Mouse (Mus musculus) midbrain, embryonic 11.5 days (tissue): ENCODE measurements around the gene Socs5. TPM values are rescaled to one million over a fixed set of nuclear protein-coding genes. Genes with fewer than 3 reads are reported as not detected.

Experiments
- ATAC-seq: fragments of 200-750 bp; cut with Nextera tagmentation; 2 replicates; pipeline ENCODE4 v1.8.0; 2017; ENCODE audit warnings: moderate TSS enrichment, moderate library complexity; ENCODE audit not compliant: low FRiP score
- DNase-seq: peaks from one replicate; pipeline ENCODE4 v3.0.0; 2015; ENCODE audit warnings: low spot score; ENCODE audit errors: missing footprints
- H3K27ac ChIP-seq: fragments of 300-500 bp; sonication (generic); 2 replicates; pipeline ENCODE4 v1.5.1; 2014; ENCODE audit warnings: low read depth, low read length
- H3K27me3 ChIP-seq: fragments of 300-500 bp; sonication (generic); 2 replicates; pipeline ENCODE4 v1.6.1; 2014; ENCODE audit warnings: mild to moderate bottlenecking, low read length, moderate library complexity, mixed read lengths; ENCODE audit not compliant: control insufficient read depth, insufficient read depth
- H3K36me3 ChIP-seq: fragments of 300-500 bp; sonication (generic); 2 replicates; pipeline ENCODE4 v1.6.1; 2014; ENCODE audit warnings: mild to moderate bottlenecking, low read length, moderate library complexity, mixed read lengths; ENCODE audit not compliant: control insufficient read depth, insufficient read depth
- H3K4me1 ChIP-seq: fragments of 300-500 bp; sonication (generic); 2 replicates; pipeline ENCODE4 v1.6.1; 2014; ENCODE audit warnings: low read length; ENCODE audit not compliant: control insufficient read depth, insufficient read depth
- H3K4me2 ChIP-seq: fragments of 300-500 bp; sonication (generic); 2 replicates; pipeline ENCODE4 v1.6.1; 2014; ENCODE audit warnings: mild to moderate bottlenecking, moderate library complexity
- H3K4me3 ChIP-seq: fragments of 300-500 bp; sonication (generic); 2 replicates; pipeline ENCODE4 v1.5.1; 2014; ENCODE audit warnings: low read depth, low read length
- H3K9ac ChIP-seq: fragments of 300-500 bp; sonication (generic); 2 replicates; pipeline ENCODE4 v1.6.1; 2014; ENCODE audit warnings: low read length
- H3K9me3 ChIP-seq: fragments of 300-500 bp; sonication (generic); 2 replicates; pipeline ENCODE4 v1.6.1; 2016; ENCODE audit warnings: low read length; ENCODE audit not compliant: control insufficient read depth
- WGBS: fragments of 180-500 bp; shearing (Covaris S2); extraction: QIAGEN DNeasy Blood & Tissue Kit; methylation state at CpG from one replicate; pipeline ENCODE4 v1.1.7; 2014; 5-methylcytosine and 5-hydroxymethylcytosine counted together
- polyA plus RNA-seq: library from polyadenylated mRNA; unstranded; fragments of >200 nt; fragmentation: Nextera tagmentation; extraction: Ambion mirVana; gene quantifications from 2 replicates; pipeline ENCODE4 v1.2.1, GENCODE M21; 2014

Gene Socs5
- polyA plus RNA-seq, 1 experiment from 2014 or later = 13.0 TPM

DNA sequence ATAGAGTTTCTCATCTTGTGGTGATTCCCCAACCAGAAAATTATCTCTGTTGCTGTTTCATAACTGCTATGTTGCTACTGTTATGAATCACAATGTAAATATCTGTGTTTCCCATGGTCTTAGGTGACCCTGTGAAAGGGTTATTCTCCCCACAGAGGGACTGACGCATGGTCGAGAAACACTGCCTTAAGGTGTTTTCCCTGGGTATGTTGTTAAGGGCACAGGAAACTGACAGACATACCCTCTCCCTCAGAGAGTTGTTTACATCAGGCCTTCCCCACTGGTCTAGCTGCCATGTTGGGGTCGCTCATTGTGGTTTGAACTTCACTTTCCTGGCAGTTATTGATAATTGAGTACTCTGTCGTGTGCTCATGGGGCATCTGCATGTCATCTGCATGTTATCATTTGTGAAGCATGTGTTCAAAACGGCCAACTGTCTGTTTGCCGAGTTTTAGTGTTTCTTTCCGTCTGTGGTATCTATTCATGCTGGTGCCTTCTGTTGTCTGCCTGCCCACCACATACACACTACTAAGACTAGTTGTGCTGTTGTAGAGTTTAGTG lies 11.6 kb downstream of the Socs5 start:
- no peak overlapping the region for H3K4me2 ChIP-seq
- no peaks in the 10 kb centered on the region for H3K36me3 ChIP-seq
- no peaks in the 10 kb centered on the region for H3K27me3 ChIP-seq
- no peaks in the 10 kb centered on the region for H3K4me1 ChIP-seq
- H3K9ac ChIP-seq = no peak overlapping the region
- no peak overlapping the region for H3K4me3 ChIP-seq
- ATAC-seq (no peak), DNase-seq (no peak)
- 88% methylated on average over 7 of the region's 7 CpGs for WGBS
- no peaks in the 10 kb centered on the region for H3K9me3 ChIP-seq
- no peak overlapping the region for H3K27ac ChIP-seq

DNA sequence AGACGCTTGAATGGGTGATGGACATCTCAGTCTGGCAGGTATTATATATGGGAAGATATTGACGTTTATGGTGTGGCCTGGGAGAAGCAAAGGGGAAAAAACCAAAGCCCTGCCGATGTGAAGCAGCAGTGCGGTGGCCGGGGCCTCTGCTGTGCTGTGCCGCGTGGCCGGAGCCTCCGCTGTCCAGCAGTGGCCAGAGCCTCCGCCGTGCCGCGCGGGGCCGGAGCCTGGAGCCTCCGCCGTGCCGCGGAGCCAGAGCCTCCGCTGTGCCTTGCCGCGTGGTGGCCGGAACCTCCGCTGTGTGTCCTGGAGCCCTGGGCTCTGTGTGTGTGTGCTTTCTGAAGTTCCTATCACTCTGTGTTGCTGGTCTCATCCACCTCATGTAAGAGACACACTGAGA lies 17.9 kb downstream of the Socs5 start:
- Histone ChIP-seq H3K36me3 (no peaks in the 10 kb centered on the region), H3K4me3 (peak overlapping the region; percentile 3; the same call in 1 of the 2 replicates), H3K4me2 (peak overlapping the region; percentile 32), H3K9me3 (no peaks in the 10 kb centered on the region), H3K9ac (no peak overlapping the region), H3K27ac (no peak overlapping the region), H3K4me1 (no peaks in the 10 kb centered on the region), H3K27me3 (no peaks in the 10 kb centered on the region)
- DNase-seq (peak; percentile 89), ATAC-seq (peak; percentile 38; the same call in 1 of the 2 replicates)
- WGBS = 50% methylated on average over 24 of the region's 24 CpGs

DNA sequence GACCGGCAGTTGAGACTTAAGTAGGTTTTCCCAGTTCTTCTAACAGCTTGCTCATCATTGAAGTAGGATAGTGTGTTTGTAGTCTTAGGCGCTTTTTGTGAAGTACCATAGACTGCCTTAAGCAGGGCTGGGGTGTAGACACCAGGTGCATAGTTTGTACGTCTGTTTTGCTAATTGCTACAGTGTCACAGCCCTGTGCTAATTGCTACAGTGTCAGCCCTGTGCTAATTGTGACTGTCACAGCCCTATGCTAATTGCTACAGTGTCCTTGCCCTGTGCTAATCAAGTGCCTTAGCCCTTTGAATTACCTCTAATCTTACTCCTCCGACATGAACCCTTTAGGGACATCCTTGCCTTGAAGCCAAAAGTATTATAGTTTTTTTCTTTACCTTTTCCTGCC lies 24.8 kb downstream of the Socs5 start:
- H3K27me3 ChIP-seq = no peaks in the 10 kb centered on the region
- H3K9me3 ChIP-seq = no peaks in the 10 kb centered on the region
- H3K4me3 ChIP-seq = no peak overlapping the region
- DNase-seq (no peak), ATAC-seq (0 out of 2 replicates have a peak, but pooled peaks have one; percentile 7)
- H3K27ac ChIP-seq = no peak overlapping the region
- H3K9ac ChIP-seq = no peak overlapping the region
- peaks cover 6% of the 10 kb centered on the region for H3K36me3 ChIP-seq
- WGBS = 87% methylated on average over 4 of the region's 4 CpGs
- H3K4me1 ChIP-seq = no peaks in the 10 kb centered on the region
- H3K4me2 ChIP-seq = no peak overlapping the region

DNA sequence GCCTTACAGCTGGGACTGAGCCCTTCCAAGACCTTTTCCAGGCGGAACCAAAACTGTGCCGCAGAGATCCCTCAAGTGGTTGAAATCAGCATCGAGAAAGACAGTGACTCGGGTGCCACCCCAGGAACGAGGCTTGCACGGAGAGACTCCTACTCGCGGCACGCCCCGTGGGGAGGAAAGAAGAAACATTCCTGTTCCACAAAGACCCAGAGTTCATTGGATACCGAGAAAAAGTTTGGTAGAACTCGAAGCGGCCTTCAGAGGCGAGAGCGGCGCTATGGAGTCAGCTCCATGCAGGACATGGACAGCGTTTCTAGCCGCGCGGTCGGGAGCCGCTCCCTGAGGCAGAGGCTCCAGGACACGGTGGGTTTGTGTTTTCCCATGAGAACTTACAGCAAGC lies 26.3 kb downstream of the Socs5 start:
- ATAC-seq = no peak
- no peak for DNase-seq
- Histone ChIP-seq H3K27me3 (no peaks in the 10 kb centered on the region), H3K9me3 (no peaks in the 10 kb centered on the region), H3K4me2 (no peak overlapping the region), H3K36me3 (peaks cover 6% of the 10 kb centered on the region), H3K4me3 (no peak overlapping the region), H3K27ac (no peak overlapping the region), H3K9ac (no peak overlapping the region), H3K4me1 (no peaks in the 10 kb centered on the region)
- WGBS = 68% methylated on average over 23 of the region's 23 CpGs

DNA sequence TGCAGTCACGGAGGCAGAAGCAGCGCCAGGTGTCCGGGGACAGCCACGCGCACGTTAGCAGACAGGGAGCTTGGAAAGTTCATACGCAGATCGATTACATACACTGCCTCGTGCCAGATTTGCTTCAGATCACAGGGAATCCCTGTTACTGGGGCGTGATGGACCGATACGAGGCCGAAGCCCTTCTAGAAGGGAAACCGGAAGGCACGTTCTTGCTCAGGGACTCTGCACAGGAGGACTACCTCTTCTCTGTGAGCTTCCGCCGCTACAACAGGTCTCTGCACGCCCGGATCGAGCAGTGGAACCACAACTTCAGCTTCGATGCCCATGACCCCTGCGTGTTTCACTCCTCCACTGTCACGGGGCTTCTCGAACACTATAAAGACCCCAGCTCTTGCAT lies 27.2 kb downstream of the Socs5 start:
- H3K27ac ChIP-seq = no peak overlapping the region
- H3K27me3 ChIP-seq = no peaks in the 10 kb centered on the region
- no peak overlapping the region for H3K4me3 ChIP-seq
- H3K9me3 ChIP-seq = no peaks in the 10 kb centered on the region
- H3K4me1 ChIP-seq = no peaks in the 10 kb centered on the region
- ATAC-seq (no peak), DNase-seq (no peak)
- H3K36me3 ChIP-seq = peaks cover 6% of the 10 kb centered on the region
- 92% methylated on average over 24 of the region's 24 CpGs for whole genome bisulfite sequencing
- H3K4me2 ChIP-seq = no peak overlapping the region
- no peak overlapping the region for H3K9ac ChIP-seq

DNA sequence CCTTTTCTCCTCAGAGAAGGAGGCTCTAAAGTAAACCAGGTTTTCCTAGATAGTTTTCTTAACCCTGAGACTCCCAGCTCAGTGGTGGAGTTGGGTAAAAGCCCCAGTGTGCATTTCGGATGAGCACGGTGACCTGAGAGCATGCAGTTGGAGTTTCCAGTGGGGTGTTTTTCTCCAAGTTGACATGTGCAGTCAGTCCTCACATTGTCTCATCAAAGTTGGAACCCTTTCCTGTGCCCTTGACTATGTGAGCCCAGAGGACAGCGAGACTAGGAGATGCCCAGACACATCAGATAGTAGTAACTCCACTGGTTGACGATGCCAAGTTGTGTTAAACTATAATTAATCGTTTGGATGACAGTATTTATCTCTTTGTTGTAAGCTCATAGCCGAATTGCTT lies 28.3 kb downstream of the Socs5 start:
- Histone ChIP-seq H3K27ac (no peak overlapping the region), H3K27me3 (no peaks in the 10 kb centered on the region), H3K9ac (no peak overlapping the region), H3K4me1 (no peaks in the 10 kb centered on the region), H3K4me3 (no peak overlapping the region), H3K36me3 (peaks cover 6% of the 10 kb centered on the region), H3K4me2 (no peak overlapping the region), H3K9me3 (no peaks in the 10 kb centered on the region)
- DNase-seq (no peak), ATAC-seq (no peak)
- WGBS = 91% methylated on average over 6 of the region's 6 CpGs

DNA sequence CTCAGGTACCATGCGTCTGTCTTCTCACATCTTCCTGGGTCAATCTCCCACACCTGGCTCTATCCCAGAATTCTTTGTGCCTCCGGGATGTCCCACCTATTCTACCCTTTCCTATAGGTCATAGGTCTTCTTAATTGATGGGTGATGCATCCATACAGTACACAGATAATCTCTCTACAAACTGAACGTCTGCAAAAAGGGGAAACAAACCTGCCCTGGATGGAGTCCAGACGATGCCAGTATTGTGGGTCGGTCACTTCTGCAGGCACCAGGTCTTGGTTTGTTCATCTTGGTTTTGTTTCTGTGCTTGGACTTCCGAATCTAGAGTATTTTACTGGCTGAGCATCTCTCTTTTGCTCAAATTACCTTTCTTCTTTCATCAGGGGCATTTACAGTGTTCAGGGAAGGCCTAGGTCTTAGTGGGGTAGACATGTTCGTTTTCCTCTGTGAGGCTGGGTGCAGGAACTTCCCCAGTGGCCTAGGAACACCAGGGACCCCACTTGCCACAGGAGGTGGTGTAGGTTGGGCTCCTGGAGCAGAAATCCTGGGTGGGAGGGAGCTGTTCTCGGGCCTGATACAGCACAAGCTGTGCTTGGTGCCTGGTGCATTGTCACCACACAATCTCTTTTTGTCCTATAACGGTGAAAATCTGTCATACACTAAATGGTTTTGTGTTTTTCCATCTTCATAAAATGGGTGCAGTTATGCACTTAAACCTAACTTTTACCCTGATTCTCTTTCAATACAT lies 33.9 kb downstream of the Socs5 start:
- Histone ChIP-seq H3K4me2 (no peak overlapping the region), H3K27me3 (no peaks in the 10 kb centered on the region), H3K4me1 (no peaks in the 10 kb centered on the region), H3K27ac (no peak overlapping the region), H3K9me3 (no peaks in the 10 kb centered on the region), H3K4me3 (no peak overlapping the region), H3K36me3 (no peaks in the 10 kb centered on the region), H3K9ac (no peak overlapping the region)
- ATAC-seq (no peak), DNase-seq (peak; percentile 56)
- whole genome bisulfite sequencing = 83% methylated on average over 9 of the region's 9 CpGs

DNA sequence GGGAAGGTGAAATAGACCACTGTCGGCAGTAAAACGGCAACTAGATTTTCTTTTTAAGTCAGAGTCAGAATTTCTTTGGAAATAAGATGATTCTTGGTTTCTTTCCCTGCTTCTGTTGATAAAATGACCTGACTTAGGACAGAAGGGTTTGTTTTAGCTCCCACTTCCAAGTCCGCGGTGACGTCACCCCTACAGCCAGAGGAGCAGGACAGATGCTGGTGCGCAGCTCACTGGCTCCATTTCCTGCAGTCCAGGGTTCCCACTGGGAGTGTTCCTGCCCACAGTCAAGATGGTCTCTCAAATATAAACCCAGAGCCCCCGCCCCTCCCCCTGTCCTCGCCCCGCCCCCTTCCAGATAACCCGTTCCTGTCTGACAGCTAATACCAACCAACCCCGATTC lies 34.8 kb downstream of the Socs5 start:
- no peak overlapping the region for H3K4me3 ChIP-seq
- 60% methylated on average over 11 of the region's 11 CpGs for WGBS
- H3K9ac ChIP-seq = no peak overlapping the region
- H3K4me2 ChIP-seq = no peak overlapping the region
- ATAC-seq (no peak), DNase-seq (no peak)
- H3K9me3 ChIP-seq = no peaks in the 10 kb centered on the region
- no peaks in the 10 kb centered on the region for H3K4me1 ChIP-seq
- no peak overlapping the region for H3K27ac ChIP-seq
- H3K36me3 ChIP-seq = no peaks in the 10 kb centered on the region
- H3K27me3 ChIP-seq = no peaks in the 10 kb centered on the region

DNA sequence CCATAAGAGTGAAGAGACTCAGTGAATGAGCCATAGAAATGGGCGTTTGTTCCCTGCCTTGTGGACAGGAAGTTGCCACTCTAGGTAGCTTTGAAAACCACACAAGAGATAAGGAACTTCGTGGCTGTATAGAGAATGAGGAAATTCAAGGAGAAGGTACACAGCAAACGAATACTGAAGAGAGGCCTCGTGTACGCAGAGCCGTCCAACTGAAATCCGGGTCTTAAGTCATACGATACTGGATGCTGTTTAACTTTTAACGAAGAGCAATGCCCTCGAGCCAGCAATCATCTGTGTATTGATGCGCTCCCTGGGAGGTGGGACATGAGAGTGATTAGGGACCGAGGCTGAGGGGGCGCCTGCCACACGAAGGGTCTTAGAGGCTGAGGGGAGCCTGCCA lies 35.7 kb downstream of the Socs5 start:
- H3K9ac ChIP-seq = no peak overlapping the region
- no peaks in the 10 kb centered on the region for H3K27me3 ChIP-seq
- WGBS = 79% methylated on average over 14 of the region's 14 CpGs
- H3K27ac ChIP-seq = no peak overlapping the region
- ATAC-seq = no peak
- no peaks in the 10 kb centered on the region for H3K36me3 ChIP-seq
- no peak overlapping the region for H3K4me3 ChIP-seq
- no peaks in the 10 kb centered on the region for H3K9me3 ChIP-seq
- DNase-seq = no peak
- no peaks in the 10 kb centered on the region for H3K4me1 ChIP-seq
- no peak overlapping the region for H3K4me2 ChIP-seq
